Mouse (Mus musculus) right cerebral cortex, postnatal 10 days (tissue): ENCODE measurements around the gene Tex10.

Experiments used
- DNase-seq, 2 experiments: peaks; one replicate each; pipeline ENCODE4 v3.0.0; 2021; ENCODE audit warnings: low spot score in 2 of 2

The Tex10 gene

GRCm38 (mm10) chr4:48472792-48473650 is at the start of gene Tex10:
Gene Tex10 (minus strand): TSS chr4:48473459.
- DNase-seq: peak; percentile 93

- no peak for DNase-seq
These were observed 37.6 kb upstream of the Tex10 start for GRCm38 (mm10) chr4:48510861-48511260.

- DNase-seq: no peak
These were observed 19.3 kb upstream of the Tex10 start for GRCm38 (mm10) chr4:48492510-48492909.

- no peak for DNase-seq
These were observed 18.1 kb upstream of the Tex10 start for GRCm38 (mm10) chr4:48491290-48491743.

- DNase-seq: no peak
These were observed 15.7 kb upstream of the Tex10 start for GRCm38 (mm10) chr4:48488916-48489315.

GRCm38 (mm10) chr4:48481287-48481686 is 8.0 kb upstream of the Tex10 start:
- DNase-seq: peak in 1 of 2 experiments; percentile 41

GRCm38 (mm10) chr4:48473651-48474011 is 372 bp upstream of the Tex10 start:
- no peak for DNase-seq

- DNase-seq: no peak
These were observed 1.0 kb downstream of the Tex10 start for GRCm38 (mm10) chr4:48472052-48472791.

- DNase-seq: no peak
These were observed 2.3 kb downstream of the Tex10 start for GRCm38 (mm10) chr4:48470977-48471376.

- no peak for DNase-seq
These were observed 12.2 kb downstream of the Tex10 start for GRCm38 (mm10) chr4:48461060-48461459.

GRCm38 (mm10) chr4:48458436-48458835 is 14.8 kb downstream of the Tex10 start:
- no peak for DNase-seq

- no peak for DNase-seq
These were observed 19.0 kb downstream of the Tex10 start for GRCm38 (mm10) chr4:48454106-48454773.

- DNase-seq: no peak
These were observed 45.2 kb downstream of the Tex10 start for GRCm38 (mm10) chr4:48428054-48428453.

- DNase-seq: no peak
These were observed 45.8 kb downstream of the Tex10 start for GRCm38 (mm10) chr4:48427413-48427812.

GRCm38 (mm10) chr4:48423738-48424137 is 49.5 kb downstream of the Tex10 start:
- no peak for DNase-seq

- no peak for DNase-seq
These were observed 50.6 kb downstream of the Tex10 start for GRCm38 (mm10) chr4:48422633-48423032.

- no peak for DNase-seq
These were observed 54.3 kb downstream of the Tex10 start for GRCm38 (mm10) chr4:48418831-48419468.

- no peak for DNase-seq
These were observed 57.4 kb downstream of the Tex10 start for GRCm38 (mm10) chr4:48415838-48416335.

GRCm38 (mm10) chr4:48413473-48413872 is 59.8 kb downstream of the Tex10 start:
- no peak for DNase-seq

GRCm38 (mm10) chr4:48407350-48408039 is 65.8 kb downstream of the Tex10 start:
- peak; percentile 62 to 78 for DNase-seq
